Mouse (Mus musculus): ENCODE data around the gene Eva1b.

GRCm38 (mm10) chr4:126157562-126157961 is 10.0 kb downstream of the Eva1b start:
- peak; percentile 47 for TF ChIP-seq CTCF (conservative IDR thresholded peaks at IDR 0.05; ENCODE audit: insufficient read depth, insufficient read length, low read depth, low read length)
- TF ChIP-seq POLR2A (IDR thresholded peaks at IDR 0.05; ENCODE audit: low read depth, low read length): no peak
